Mouse (Mus musculus): ENCODE results near the gene Dhx8. TPM values are rescaled to one million over a fixed set of nuclear protein-coding genes. Genes with fewer than 3 reads are reported as not detected.

The Dhx8 gene
- polyA plus RNA-seq, 1 experiment: 11.2 TPM

DNA sequence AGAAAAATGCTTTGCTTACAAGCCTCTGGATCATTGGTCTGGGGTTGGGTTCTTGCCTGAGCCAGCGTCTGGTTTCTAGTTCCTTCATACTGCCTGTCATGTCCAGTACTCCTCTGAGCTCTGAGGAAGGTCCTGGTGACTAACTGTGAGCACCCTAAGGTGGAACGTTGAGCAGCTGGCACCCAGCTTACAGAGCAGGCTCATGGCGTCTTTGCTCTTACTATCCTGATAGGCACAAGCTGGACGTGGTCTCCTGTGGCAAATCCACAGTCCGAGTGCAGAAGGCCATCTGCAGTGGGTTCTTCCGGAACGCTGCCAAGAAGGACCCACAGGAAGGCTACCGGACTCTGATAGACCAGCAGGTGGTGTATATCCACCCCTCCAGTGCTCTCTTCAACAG, 31.8 kb downstream of the Dhx8 start:
- 94% methylated on average over 8 of the region's 8 CpGs for WGBS
- H3K36me3 ChIP-seq (ENCODE audit: control insufficient read depth, insufficient read depth, low read length): peaks cover 52% of the 10 kb centered on the region
- no peaks in the 10 kb centered on the region for H3K27me3 ChIP-seq (ENCODE audit: control insufficient read depth, insufficient read depth, low read length)

DNA sequence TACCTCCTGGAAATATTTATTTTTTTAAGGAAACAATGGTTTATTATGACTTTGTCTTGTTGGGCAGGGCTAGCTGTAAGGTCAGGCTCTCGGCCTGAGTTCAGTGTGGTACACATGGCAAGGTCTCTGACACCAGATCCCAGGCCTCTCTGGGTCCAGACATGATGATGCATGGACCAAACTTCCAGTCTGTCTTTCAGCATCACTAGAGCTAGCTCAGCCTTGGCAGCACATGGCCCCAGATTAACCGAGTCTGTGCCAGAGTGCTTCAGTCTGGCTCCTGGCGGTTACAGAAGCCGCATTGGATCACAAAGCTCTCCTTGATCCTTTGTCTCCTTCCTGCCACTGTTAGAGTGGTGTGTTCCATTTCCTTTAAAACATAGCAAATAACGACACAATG, 34.6 kb downstream of the Dhx8 start:
- TF ChIP-seq POLR2A (IDR thresholded peaks at IDR 0.05; ENCODE audit: low read depth, low read length): no peak
- TF ChIP-seq CTCF (IDR thresholded peaks at IDR 0.05; ENCODE audit: extremely low read depth, insufficient read depth, insufficient read length, insufficient replicate concordance): no peak
- 92% methylated on average over 5 of the region's 5 CpGs for WGBS
- Histone ChIP-seq H3K4me1 (ENCODE audit: control insufficient read depth, insufficient read depth, insufficient read length) (no peaks in the 10 kb centered on the region), H3K4me3 (ENCODE audit: extremely low read depth, insufficient read depth, insufficient read length) (no peak overlapping the region), H3K27me3 (ENCODE audit: control insufficient read depth, insufficient read depth, low read length) (no peaks in the 10 kb centered on the region), H3K36me3 (ENCODE audit: control insufficient read depth, insufficient read depth, low read length) (peaks cover 40% of the 10 kb centered on the region), H3K27ac (ENCODE audit: insufficient read depth, low read length) (no peak overlapping the region)
- DNase-seq (ENCODE audit: low read depth in 1 of 2, low spot score in 2 of 2): no peak

More for the DNA sequence above, 31.8 kb downstream of the Dhx8 start:
- no peaks in the 10 kb centered on the region for H3K4me1 ChIP-seq (ENCODE audit: control insufficient read depth, insufficient read depth, insufficient read length)
- no peak overlapping the region for H3K4me3 ChIP-seq (ENCODE audit: extremely low read depth, insufficient read depth, insufficient read length)
- DNase-seq (ENCODE audit: low read depth in 1 of 2, low spot score in 2 of 2): no peak
- H3K27ac ChIP-seq (ENCODE audit: insufficient read depth, low read length): no peak overlapping the region
- TF ChIP-seq POLR2A (IDR thresholded peaks at IDR 0.05; ENCODE audit: low read depth, low read length): no peak
- no peak for TF ChIP-seq CTCF (IDR thresholded peaks at IDR 0.05; ENCODE audit: extremely low read depth, insufficient read depth, insufficient read length, insufficient replicate concordance)

DNA sequence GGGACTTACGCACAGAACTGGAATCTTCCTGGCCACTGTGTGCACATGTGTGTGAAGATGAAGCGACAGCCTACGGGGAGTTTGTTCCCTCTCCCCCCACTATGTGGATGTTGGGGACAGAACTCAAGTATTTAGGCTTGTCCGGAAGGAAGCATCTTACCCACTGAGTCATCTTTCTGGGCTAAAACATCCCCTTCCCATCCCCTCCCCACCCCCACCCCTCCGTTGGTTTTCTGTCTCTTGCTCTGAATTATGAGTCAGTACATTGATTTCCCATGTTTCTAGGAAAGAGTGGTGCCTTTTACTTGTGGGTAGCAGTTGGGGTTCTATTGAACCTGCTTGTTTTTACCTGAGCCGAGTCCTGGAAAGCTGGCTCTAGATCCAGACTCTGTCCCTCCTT, 36.0 kb downstream of the Dhx8 start:
- DNase-seq (ENCODE audit: low read depth in 1 of 2, low spot score in 2 of 2): no peak
- no peak for TF ChIP-seq POLR2A (IDR thresholded peaks at IDR 0.05; ENCODE audit: low read depth, low read length)
- TF ChIP-seq CTCF (IDR thresholded peaks at IDR 0.05; ENCODE audit: extremely low read depth, insufficient read depth, insufficient read length, insufficient replicate concordance): no peak
- Histone ChIP-seq H3K4me3 (ENCODE audit: extremely low read depth, insufficient read depth, insufficient read length) (no peak overlapping the region), H3K36me3 (ENCODE audit: control insufficient read depth, insufficient read depth, low read length) (peaks cover 39% of the 10 kb centered on the region), H3K27ac (ENCODE audit: insufficient read depth, low read length) (no peak overlapping the region), H3K27me3 (ENCODE audit: control insufficient read depth, insufficient read depth, low read length) (no peaks in the 10 kb centered on the region), H3K4me1 (ENCODE audit: control insufficient read depth, insufficient read depth, insufficient read length) (no peaks in the 10 kb centered on the region)
- 91% methylated on average over 6 of the region's 6 CpGs for WGBS

DNA sequence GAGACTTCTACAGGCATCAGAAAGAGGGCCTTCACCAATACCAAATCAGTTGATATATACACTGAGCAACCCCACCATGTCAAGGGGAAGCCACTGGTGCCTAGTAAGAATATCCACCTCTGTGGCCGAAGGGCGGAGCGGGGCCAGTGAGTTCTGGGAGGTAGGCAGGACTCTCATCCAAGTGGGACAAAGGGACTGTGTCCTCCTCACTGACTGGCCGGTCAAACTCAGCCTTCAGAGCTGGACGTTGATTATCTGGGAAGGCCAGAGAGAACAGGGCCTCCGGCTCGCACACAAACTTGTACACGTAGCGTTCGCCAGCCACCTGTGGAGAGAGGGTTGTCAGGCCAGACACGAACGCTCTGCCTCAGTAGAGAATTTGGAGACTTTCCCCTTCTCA, 37.5 kb downstream of the Dhx8 start:
- no peaks in the 10 kb centered on the region for H3K4me1 ChIP-seq (ENCODE audit: control insufficient read depth, insufficient read depth, insufficient read length)
- no peak overlapping the region for H3K4me3 ChIP-seq (ENCODE audit: extremely low read depth, insufficient read depth, insufficient read length)
- H3K36me3 ChIP-seq (ENCODE audit: control insufficient read depth, insufficient read depth, low read length): peaks cover 29% of the 10 kb centered on the region
- H3K27me3 ChIP-seq (ENCODE audit: control insufficient read depth, insufficient read depth, low read length): no peaks in the 10 kb centered on the region
- DNase-seq (ENCODE audit: low read depth in 1 of 2, low spot score in 2 of 2): no peak
- TF ChIP-seq POLR2A (IDR thresholded peaks at IDR 0.05; ENCODE audit: low read depth, low read length): no peak
- TF ChIP-seq CTCF (IDR thresholded peaks at IDR 0.05; ENCODE audit: extremely low read depth, insufficient read depth, insufficient read length, insufficient replicate concordance): no peak
- no peak overlapping the region for H3K27ac ChIP-seq (ENCODE audit: insufficient read depth, low read length)
- WGBS: 94% methylated on average over 12 of the region's 12 CpGs

DNA sequence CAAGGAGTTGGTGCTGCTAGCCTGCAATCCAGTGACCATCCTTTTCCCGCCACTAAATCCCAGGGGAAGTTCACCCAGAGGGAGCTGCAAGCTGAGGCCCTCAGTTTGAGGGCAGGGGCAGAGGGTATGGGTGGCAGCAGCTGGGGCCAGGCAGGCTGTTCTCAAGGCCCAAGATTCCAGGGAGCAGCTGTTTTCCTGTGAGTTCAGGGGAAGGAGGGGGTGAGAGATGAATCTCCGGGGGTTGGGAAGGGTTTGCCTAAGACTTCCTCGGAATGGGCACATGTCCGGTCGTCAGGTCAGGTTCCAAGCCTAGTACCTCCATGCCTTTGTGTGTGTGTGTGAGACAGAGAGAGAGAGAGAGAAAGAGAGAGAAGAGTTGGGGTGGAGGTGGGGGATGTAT, 39.3 kb downstream of the Dhx8 start:
- H3K4me3 ChIP-seq (ENCODE audit: extremely low read depth, insufficient read depth, insufficient read length): no peak overlapping the region
- WGBS: 37% methylated on average over 5 of the region's 5 CpGs
- H3K27me3 ChIP-seq (ENCODE audit: control insufficient read depth, insufficient read depth, low read length): no peaks in the 10 kb centered on the region
- H3K36me3 ChIP-seq (ENCODE audit: control insufficient read depth, insufficient read depth, low read length): peaks cover 15% of the 10 kb centered on the region
- TF ChIP-seq CTCF (IDR thresholded peaks at IDR 0.05; ENCODE audit: extremely low read depth, insufficient read depth, insufficient read length, insufficient replicate concordance): no peak
- no peak for TF ChIP-seq POLR2A (IDR thresholded peaks at IDR 0.05; ENCODE audit: low read depth, low read length)
- H3K27ac ChIP-seq (ENCODE audit: insufficient read depth, low read length): no peak overlapping the region
- H3K4me1 ChIP-seq (ENCODE audit: control insufficient read depth, insufficient read depth, insufficient read length): no peaks in the 10 kb centered on the region
- DNase-seq (ENCODE audit: low read depth in 1 of 2, low spot score in 2 of 2): no peak

DNA sequence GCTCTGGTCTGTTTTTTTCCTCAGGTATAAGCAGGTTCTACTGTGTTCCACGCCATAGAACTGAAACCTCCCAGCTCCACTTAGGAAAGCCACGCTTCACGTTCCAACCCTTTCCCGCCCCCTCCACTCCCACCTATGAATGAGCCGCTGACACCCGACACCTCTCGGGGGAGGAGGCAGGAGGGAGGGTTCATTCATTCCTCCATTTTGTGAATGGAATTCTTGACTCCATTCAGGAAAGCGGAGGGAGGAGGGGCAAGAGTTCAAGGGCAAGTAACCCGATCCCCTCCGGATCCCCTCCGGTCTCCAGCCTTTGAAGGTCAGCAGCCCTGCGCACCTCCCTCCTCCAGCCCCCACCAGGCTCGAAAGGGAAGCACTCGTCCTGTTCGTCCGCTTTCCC, 39.7 kb downstream of the Dhx8 start:
- H3K4me3 ChIP-seq (ENCODE audit: extremely low read depth, insufficient read depth, insufficient read length): no peak overlapping the region
- DNase-seq (ENCODE audit: low read depth in 1 of 2, low spot score in 2 of 2): no peak
- H3K36me3 ChIP-seq (ENCODE audit: control insufficient read depth, insufficient read depth, low read length): peaks cover 11% of the 10 kb centered on the region
- H3K27me3 ChIP-seq (ENCODE audit: control insufficient read depth, insufficient read depth, low read length): no peaks in the 10 kb centered on the region
- 8% methylated on average over 16 of the region's 16 CpGs for WGBS
- H3K4me1 ChIP-seq (ENCODE audit: control insufficient read depth, insufficient read depth, insufficient read length): no peaks in the 10 kb centered on the region
- H3K27ac ChIP-seq (ENCODE audit: insufficient read depth, low read length): no peak overlapping the region
- no peak for TF ChIP-seq CTCF (IDR thresholded peaks at IDR 0.05; ENCODE audit: extremely low read depth, insufficient read depth, insufficient read length, insufficient replicate concordance)
- TF ChIP-seq POLR2A (IDR thresholded peaks at IDR 0.05; ENCODE audit: low read depth, low read length): no peak

DNA sequence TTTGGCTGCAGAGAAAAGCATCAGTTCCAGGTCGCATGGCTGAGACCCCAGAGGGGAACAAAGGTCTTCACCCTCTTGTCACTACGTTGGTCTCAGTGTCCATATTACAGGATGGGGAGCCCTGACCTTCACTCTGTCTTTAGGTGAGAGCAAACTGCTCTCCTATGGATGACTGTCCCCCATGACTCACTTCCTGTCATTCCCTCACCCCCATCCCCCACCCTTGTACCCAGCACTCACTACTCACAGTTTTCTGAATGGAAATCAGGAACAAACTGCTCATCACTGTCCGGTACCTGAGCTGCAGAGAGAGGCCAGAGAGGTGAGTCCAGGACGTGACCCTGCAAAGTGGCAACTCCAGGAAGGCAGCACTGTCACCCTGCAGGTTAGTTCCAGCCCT, 44.1 kb downstream of the Dhx8 start:
- no peaks in the 10 kb centered on the region for H3K36me3 ChIP-seq (ENCODE audit: control insufficient read depth, insufficient read depth, low read length)
- no peaks in the 10 kb centered on the region for H3K4me1 ChIP-seq (ENCODE audit: control insufficient read depth, insufficient read depth, insufficient read length)
- TF ChIP-seq POLR2A (IDR thresholded peaks at IDR 0.05; ENCODE audit: low read depth, low read length): no peak
- no peak for TF ChIP-seq CTCF (IDR thresholded peaks at IDR 0.05; ENCODE audit: extremely low read depth, insufficient read depth, insufficient read length, insufficient replicate concordance)
- no peaks in the 10 kb centered on the region for H3K27me3 ChIP-seq (ENCODE audit: control insufficient read depth, insufficient read depth, low read length)
- H3K4me3 ChIP-seq (ENCODE audit: extremely low read depth, insufficient read depth, insufficient read length): no peak overlapping the region
- H3K27ac ChIP-seq (ENCODE audit: insufficient read depth, low read length): no peak overlapping the region
- no peak for DNase-seq (ENCODE audit: low read depth in 1 of 2, low spot score in 2 of 2)
- 62% methylated on average over 4 of the region's 4 CpGs for WGBS
